Mouse (Mus musculus) lung, embryonic 14.5 days (tissue): ENCODE measurements around the gene Nfkb1. TPM values are rescaled to one million over a fixed set of nuclear protein-coding genes. Genes with fewer than 3 reads are reported as not detected.

Source experiments
- ATAC-seq: fragments of 200-750 bp; cut with Nextera tagmentation; 2 replicates; pipeline ENCODE4 v1.8.0; 2017; ENCODE audit warnings: mild to moderate bottlenecking, moderate TSS enrichment, moderate library complexity; ENCODE audit not compliant: insufficient read depth
- DNase-seq: peaks from one replicate; pipeline ENCODE4 v3.0.0-alpha.2; 2015
- H3K27ac ChIP-seq: fragments of 300-500 bp; sonication (generic); 2 replicates; pipeline ENCODE4 v1.5.1; 2014; ENCODE audit warnings: low read depth, mild to moderate bottlenecking, moderate library complexity
- H3K27me3 ChIP-seq: fragments of 300-500 bp; sonication (generic); 2 replicates; pipeline ENCODE4 v1.6.1; 2014; ENCODE audit warnings: low read length, control low read depth; ENCODE audit not compliant: insufficient read depth
- H3K36me3 ChIP-seq: fragments of 300-500 bp; sonication (generic); 2 replicates; pipeline ENCODE4 v1.6.1; 2014; ENCODE audit warnings: control low read depth; ENCODE audit not compliant: insufficient read depth
- H3K4me1 ChIP-seq: fragments of 300-500 bp; sonication (generic); 2 replicates; pipeline ENCODE4 v1.6.1; 2014; ENCODE audit warnings: antibody characterized with exemption, control low read depth; ENCODE audit not compliant: insufficient read depth
- H3K4me2 ChIP-seq: fragments of 300-500 bp; sonication (generic); 2 replicates; pipeline ENCODE4 v1.6.1; 2014; ENCODE audit warnings: mild to moderate bottlenecking
- H3K4me3 ChIP-seq: fragments of 300-500 bp; sonication (generic); 2 replicates; pipeline ENCODE4 v1.5.1; 2014; ENCODE audit warnings: low read depth, low read length
- H3K9ac ChIP-seq: fragments of 300-500 bp; sonication (generic); 2 replicates; pipeline ENCODE4 v1.6.1; 2014
- H3K9me3 ChIP-seq: fragments of 300-500 bp; sonication (generic); 2 replicates; pipeline ENCODE4 v1.6.1; 2016; ENCODE audit warnings: low read depth, low read length, control low read depth
- CTCF ChIP-seq: IDR thresholded peaks from 2 replicates; pipeline ENCODE4 v1.5.1; 2016; ENCODE audit warnings: antibody characterized with exemption, low read depth
- WGBS: fragments of 180-500 bp; shearing (Covaris S2); extraction: QIAGEN DNeasy Blood & Tissue Kit; methylation state at CpG from one replicate; pipeline ENCODE4 v1.1.7; 2014; 5-methylcytosine and 5-hydroxymethylcytosine counted together
- polyA plus RNA-seq: library from polyadenylated mRNA; unstranded; fragments of >200 nt; fragmentation: Nextera tagmentation; extraction: Ambion mirVana; gene quantifications from 2 replicates; pipeline ENCODE4 v1.2.1, GENCODE M21; 2014

Gene Nfkb1
- polyA plus RNA-seq, 1 experiment from 2014 or later = 34.8 TPM

DNA sequence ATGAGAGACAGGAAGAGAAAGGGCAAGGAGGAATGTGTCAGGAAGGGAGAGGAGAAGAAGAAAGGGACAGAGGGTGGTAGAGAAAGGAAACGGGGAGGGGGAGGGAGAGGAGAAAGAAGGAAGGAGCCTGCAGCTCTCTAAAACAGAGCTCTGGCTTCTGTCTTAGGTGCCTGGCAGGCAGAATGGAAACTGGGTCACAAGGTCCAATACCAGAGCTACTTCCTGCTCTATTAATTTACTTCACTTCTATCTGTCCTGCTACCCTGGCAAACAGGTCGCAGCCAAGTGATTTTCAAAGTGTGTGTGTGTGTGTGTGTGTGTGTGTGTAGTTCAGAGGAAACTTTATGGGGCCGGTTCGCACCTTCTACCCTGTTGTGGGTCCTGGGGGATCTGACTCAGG lies 112.2 kb downstream of the Nfkb1 start:
- no peaks in the 10 kb centered on the region for H3K27me3 ChIP-seq
- no peak for TF ChIP-seq CTCF
- H3K27ac ChIP-seq = no peak overlapping the region
- no peak overlapping the region for H3K9ac ChIP-seq
- WGBS = 55% methylated on average over 4 of the region's 4 CpGs
- no peak overlapping the region for H3K4me3 ChIP-seq
- H3K4me1 ChIP-seq = no peaks in the 10 kb centered on the region
- ATAC-seq (no peak), DNase-seq (no peak)
- no peak overlapping the region for H3K4me2 ChIP-seq
- H3K9me3 ChIP-seq = no peaks in the 10 kb centered on the region
- peaks cover 4% of the 10 kb centered on the region for H3K36me3 ChIP-seq

DNA sequence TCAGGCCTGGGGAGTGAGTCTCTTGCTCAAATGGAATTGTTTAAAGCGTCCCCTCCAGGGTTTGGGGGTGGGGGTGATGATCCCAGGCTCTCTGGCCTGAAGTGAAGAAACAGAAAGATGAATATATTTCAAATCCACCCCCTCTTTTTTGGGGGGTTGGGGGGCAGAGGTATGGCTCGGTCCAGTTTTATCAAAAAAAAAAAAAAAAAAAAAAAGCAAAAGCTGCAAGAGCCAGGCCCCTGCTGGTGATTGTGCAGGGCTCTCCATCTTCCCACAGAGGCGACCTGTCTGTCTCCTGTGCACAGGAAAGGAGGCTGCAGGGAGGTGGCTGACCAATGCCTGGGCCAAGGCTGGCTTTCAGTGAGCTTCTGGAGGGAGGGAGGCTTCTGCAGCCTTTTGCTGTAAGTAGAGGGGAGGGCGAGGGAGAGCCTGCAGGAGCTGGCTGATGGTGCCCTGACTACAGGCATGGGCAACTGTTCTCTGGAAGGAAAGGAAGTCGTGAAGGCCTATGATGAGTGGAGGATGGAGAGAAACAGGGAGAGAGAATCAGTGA lies 112.7 kb downstream of the Nfkb1 start:
- no peak for TF ChIP-seq CTCF
- Histone ChIP-seq H3K9ac (no peak overlapping the region), H3K4me1 (peaks cover 1% of the 10 kb centered on the region; the same call in 1 of the 2 replicates), H3K4me3 (no peak overlapping the region), H3K27ac (no peak overlapping the region), H3K27me3 (no peaks in the 10 kb centered on the region), H3K9me3 (no peaks in the 10 kb centered on the region), H3K36me3 (no peaks in the 10 kb centered on the region), H3K4me2 (no peak overlapping the region)
- 49% methylated on average over 5 of the region's 5 CpGs for WGBS
- ATAC-seq (no peak), DNase-seq (no peak)

GRCm38 (mm10) chr3:135575126-135575525 lies 116.2 kb downstream of the Nfkb1 start:
- peaks cover 8% of the 10 kb centered on the region; the same call in 1 of the 2 replicates for H3K4me1 ChIP-seq
- H3K4me2 ChIP-seq = no peak overlapping the region
- H3K36me3 ChIP-seq = no peaks in the 10 kb centered on the region
- no peak overlapping the region for H3K4me3 ChIP-seq
- ATAC-seq (no peak), DNase-seq (no peak)
- H3K27ac ChIP-seq = no peak overlapping the region
- H3K9ac ChIP-seq = no peak overlapping the region
- WGBS = 65% methylated on average over 3 of the region's 3 CpGs
- H3K27me3 ChIP-seq = no peaks in the 10 kb centered on the region
- TF ChIP-seq CTCF = no peak
- H3K9me3 ChIP-seq = no peaks in the 10 kb centered on the region

DNA sequence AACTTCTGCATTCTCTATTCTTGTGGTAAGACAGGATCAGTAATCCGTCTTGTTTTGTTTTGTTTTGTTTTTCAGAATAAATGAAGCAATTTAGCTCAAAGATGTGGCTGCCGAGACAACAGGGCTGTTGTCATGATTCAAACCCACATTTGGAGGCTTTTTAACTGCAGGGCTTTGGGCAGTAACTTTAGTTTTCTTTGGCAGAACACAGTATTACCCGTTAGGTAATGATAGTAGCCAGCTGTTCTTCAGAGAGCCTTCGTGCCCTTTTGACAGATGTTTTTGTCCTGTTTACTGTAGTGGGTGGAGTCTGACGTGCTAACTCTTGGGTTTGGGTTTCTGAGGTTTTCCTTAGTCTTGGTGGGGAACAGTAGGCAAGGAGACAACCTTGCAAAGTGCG lies 118.3 kb downstream of the Nfkb1 start:
- Histone ChIP-seq H3K27me3 (no peaks in the 10 kb centered on the region), H3K4me2 (no peak overlapping the region), H3K4me1 (peaks cover 8% of the 10 kb centered on the region; the same call in 1 of the 2 replicates), H3K27ac (no peak overlapping the region), H3K4me3 (no peak overlapping the region), H3K9me3 (no peaks in the 10 kb centered on the region), H3K9ac (no peak overlapping the region), H3K36me3 (no peaks in the 10 kb centered on the region)
- no peak for TF ChIP-seq CTCF
- peak; percentile 51 for DNase-seq
- WGBS = 31% methylated on average over 6 of the region's 6 CpGs
- peak; percentile 32; the same call in 1 of the 2 replicates for ATAC-seq

GRCm38 (mm10) chr3:135571540-135571939 lies 119.8 kb downstream of the Nfkb1 start:
- no peaks in the 10 kb centered on the region for H3K36me3 ChIP-seq
- no peak for TF ChIP-seq CTCF
- ATAC-seq (no peak), DNase-seq (no peak)
- H3K9me3 ChIP-seq = no peaks in the 10 kb centered on the region
- peak overlapping the region; percentile 9; the same call in 1 of the 2 replicates for H3K4me3 ChIP-seq
- 57% methylated on average over 13 of the region's 13 CpGs for WGBS
- H3K4me2 ChIP-seq = peak overlapping the region; percentile 40; the same call in 1 of the 2 replicates
- no peak overlapping the region for H3K27ac ChIP-seq
- H3K4me1 ChIP-seq = peaks cover 8% of the 10 kb centered on the region; the same call in 1 of the 2 replicates
- no peak overlapping the region for H3K9ac ChIP-seq
- no peaks in the 10 kb centered on the region for H3K27me3 ChIP-seq

DNA sequence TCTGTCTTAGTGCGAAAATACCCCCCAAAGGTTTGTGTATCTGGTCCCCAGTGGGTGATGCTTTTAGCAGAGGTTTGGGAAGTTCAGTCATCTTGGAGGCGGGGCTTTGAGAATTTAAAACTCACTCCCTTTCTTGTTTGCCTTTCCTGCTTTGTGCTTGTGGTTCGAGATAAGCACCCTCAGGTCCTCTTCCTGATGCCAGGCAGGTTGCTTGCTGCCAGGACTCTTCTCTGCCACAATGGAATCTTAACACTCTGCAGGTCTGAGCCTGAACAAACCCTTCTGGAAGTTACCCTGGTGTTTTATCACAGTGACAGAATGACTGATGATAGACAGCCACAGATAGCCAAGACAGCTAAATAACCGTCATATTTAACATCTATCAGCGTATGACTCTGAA lies 122.7 kb downstream of the Nfkb1 start:
- Histone ChIP-seq H3K4me2 (no peak overlapping the region), H3K36me3 (no peaks in the 10 kb centered on the region), H3K4me1 (peaks cover 6% of the 10 kb centered on the region; the same call in 1 of the 2 replicates), H3K9me3 (no peaks in the 10 kb centered on the region), H3K9ac (no peak overlapping the region), H3K4me3 (no peak overlapping the region), H3K27me3 (no peaks in the 10 kb centered on the region), H3K27ac (no peak overlapping the region)
- ATAC-seq (no peak), DNase-seq (no peak)
- WGBS = 50% methylated on average over 5 of the region's 5 CpGs
- TF ChIP-seq CTCF = no peak

- WGBS = 68% methylated on average over 6 of the region's 6 CpGs
- Histone ChIP-seq H3K9ac (no peak overlapping the region), H3K4me1 (no peaks in the 10 kb centered on the region), H3K4me2 (no peak overlapping the region), H3K36me3 (no peaks in the 10 kb centered on the region), H3K27ac (no peak overlapping the region), H3K4me3 (no peak overlapping the region), H3K27me3 (no peaks in the 10 kb centered on the region), H3K9me3 (no peaks in the 10 kb centered on the region)
- no peak for DNase-seq
- TF ChIP-seq CTCF = no peak
- ATAC-seq = no peak
Measured at GRCm38 (mm10) chr3:135567888-135568287, 123.5 kb downstream of the Nfkb1 start.

DNA sequence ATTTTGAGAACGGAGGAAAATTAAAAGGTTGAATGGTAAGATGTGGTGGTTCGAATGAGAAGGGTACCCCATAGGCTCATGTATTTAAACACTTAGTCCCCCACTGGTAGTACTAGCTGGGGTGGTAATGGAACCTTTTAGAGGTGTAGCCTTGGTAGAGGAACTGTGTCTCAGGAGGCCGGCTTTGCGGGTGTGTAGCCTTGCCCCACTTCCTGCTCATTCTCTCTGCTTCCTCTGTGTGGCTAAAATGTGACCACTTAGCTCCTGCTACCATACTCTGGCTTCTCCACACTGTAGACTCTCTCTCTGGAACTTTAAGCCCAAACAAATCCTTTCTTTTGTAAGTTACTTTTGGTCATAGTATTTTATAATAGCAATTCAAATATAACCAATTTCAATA lies 126.0 kb downstream of the Nfkb1 start:
- WGBS = 75% methylated on average over 4 of the region's 4 CpGs

More for the DNA sequence above, 126.0 kb downstream of the Nfkb1 start:
- Histone ChIP-seq H3K27ac (no peak overlapping the region), H3K4me3 (no peak overlapping the region), H3K36me3 (no peaks in the 10 kb centered on the region), H3K27me3 (no peaks in the 10 kb centered on the region), H3K9me3 (no peaks in the 10 kb centered on the region), H3K4me2 (no peak overlapping the region), H3K9ac (no peak overlapping the region), H3K4me1 (no peaks in the 10 kb centered on the region)
- no peak for DNase-seq
- no peak for TF ChIP-seq CTCF
- ATAC-seq = no peak
